Mouse (Mus musculus) thymus, postnatal 25 days (tissue): ENCODE measurements at regions not wholly inside any gene's neighbourhood (a gene's known extent, or its start where the extent isn't known, plus 50 kb on each side); places are given as distances from the start of the nearest gene placed in this dataset.

Experiments used
- DNase-seq: peaks from one replicate; pipeline ENCODE4 v3.0.0; 2022

GRCm38 (mm10) chr12:106429991-106430390 is 420.0 kb downstream of the Vrk1 start:
- no peak for DNase-seq

- no peak for DNase-seq
Measured at GRCm38 (mm10) chr12:106445151-106445550, 435.1 kb downstream of the Vrk1 start.

- DNase-seq: no peak
Measured at GRCm38 (mm10) chr12:106445976-106446375, 435.9 kb downstream of the Vrk1 start.

DNA sequence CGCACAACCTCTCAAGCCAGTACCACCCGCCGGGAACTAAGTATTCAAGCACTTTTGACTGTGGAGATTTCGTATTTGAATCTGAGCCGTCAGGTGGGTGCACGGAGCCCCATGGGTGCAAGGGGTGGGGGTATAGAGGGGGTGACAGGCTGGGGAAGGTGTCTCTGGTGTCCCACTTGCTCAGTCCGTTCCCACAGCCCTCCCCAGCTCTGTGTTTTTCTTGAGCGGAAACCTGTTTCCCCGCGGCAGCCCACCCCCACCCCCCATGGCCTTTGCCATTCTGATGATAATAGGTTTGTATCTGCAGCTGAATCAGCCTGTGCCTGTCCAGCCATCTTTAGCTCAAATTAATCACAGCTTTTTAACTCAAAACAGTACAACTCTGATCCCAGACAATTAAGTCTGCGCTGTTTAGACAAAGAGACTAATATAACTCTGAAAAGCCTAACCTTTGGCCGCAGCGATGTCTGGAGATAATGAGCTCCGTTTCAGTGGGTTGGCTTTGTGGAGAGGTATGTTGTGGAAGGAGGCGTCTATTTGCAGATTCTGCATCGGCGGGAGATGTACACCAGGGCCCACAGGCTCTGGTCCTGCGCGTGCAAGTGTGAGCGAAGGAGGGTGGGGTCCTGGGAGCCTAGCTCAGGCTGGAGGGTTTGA is 437.0 kb downstream of the Vrk1 start:
- no peak for DNase-seq

GRCm38 (mm10) chr12:106448551-106448950 is 438.5 kb downstream of the Vrk1 start:
- DNase-seq: no peak

- no peak for DNase-seq
Measured at GRCm38 (mm10) chr12:106453491-106453890, 443.5 kb downstream of the Vrk1 start.

GRCm38 (mm10) chr12:106458215-106458614 is 448.2 kb downstream of the Vrk1 start:
- no peak for DNase-seq

- DNase-seq: no peak
Measured at GRCm38 (mm10) chr12:106460650-106461049, 450.6 kb downstream of the Vrk1 start.

DNA sequence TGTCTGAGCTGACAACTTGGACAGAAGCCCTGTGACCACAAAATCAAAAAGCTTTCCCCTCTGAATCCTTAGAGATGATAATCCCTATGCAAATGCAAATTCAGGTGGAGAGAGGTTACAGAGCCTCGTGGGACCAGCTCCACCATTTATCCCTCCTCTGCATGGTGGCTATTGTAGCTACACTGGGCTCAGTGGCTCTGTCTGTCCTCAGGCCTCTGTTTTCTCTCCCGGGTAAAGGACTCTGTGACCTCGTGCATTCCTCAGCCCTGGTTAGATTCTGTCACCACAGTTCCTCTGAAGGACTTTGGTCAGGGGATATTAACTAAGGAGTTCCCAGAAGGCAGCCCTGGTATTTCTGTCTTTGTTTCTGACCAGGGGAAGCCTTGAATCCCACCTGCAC is 452.3 kb downstream of the Vrk1 start:
- no peak for DNase-seq

DNA sequence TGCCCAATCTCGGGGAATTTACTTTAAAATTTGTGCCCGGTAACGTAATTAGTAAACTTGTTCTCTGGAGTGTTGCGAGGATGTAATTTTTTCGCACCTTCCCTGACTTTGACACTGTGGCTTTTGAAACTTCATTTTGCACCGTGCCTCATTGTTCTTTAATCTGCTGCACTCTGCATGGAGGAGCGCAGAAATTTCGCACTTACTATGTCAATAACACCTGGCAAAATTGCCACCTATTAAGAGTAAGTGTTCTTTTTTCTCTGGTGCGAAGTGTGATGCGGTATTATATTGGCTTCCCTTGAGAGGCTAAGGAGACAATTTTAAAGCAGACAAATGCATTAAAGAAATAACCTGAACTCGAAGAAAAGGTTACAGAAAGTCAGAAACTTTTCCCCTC is 454.7 kb downstream of the Vrk1 start:
- DNase-seq: no peak

DNA sequence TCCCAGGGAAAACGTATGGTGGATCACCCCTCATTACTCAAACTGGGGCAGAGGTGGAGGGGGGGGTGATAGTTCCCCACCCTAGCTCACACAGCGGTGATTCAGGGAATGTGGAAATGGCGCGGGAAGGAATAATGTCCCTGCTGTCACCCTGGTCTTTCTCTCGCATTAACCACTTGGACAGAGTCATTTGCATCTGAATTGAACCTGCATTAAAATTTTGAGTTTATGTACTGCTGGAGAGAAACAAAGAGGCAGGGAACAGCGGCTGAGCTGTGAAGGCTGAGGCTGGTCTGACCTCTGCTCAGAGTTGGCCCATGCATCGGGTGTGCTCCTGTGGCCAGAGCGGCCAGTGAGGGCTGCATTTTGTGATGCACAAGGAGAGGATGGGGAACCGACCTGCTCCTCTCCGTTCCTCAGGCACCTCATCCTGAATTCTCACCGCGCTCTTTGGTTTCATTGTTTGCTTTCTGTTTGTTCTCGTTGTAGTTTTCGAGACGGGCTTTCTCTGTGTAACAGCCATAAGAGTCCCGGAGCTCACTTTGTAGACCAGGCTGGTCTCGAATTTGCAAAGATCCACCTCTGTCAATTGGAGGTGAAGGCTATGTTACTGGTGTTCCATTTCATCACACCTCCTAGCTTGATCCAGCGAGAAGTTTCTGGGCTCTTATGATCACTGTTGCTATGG is 458.3 kb downstream of the Vrk1 start:
- DNase-seq: no peak

GRCm38 (mm10) chr12:106474501-106475165 is 464.6 kb downstream of the Vrk1 start:
- DNase-seq: peak; percentile 30

DNA sequence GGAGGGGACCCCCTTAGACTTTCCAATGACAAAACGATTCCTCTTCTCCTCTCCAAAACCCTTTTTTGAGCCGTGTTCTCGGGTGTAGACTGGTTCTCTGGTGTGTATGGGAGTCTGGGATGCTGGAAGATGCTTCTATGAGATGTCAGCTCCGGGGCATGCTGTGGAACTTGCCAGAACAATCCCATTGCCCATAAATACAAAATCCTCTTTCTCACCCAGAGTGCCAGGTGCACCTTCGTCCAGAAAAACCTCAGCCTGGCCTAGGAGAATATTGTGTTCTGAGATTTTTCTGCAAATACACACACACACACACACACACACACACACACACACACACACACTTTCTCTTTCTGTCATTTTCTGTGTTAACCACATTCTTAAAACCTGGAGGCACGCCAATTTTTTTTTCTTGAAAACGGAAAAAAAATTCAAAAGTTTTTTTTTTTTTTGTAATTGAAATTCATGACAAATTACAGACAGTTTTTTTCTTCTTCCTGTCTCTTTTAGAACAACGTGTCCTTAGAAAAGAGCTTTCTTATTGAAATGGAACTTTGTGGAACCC is 465.5 kb downstream of the Vrk1 start:
- DNase-seq: no peak

DNA sequence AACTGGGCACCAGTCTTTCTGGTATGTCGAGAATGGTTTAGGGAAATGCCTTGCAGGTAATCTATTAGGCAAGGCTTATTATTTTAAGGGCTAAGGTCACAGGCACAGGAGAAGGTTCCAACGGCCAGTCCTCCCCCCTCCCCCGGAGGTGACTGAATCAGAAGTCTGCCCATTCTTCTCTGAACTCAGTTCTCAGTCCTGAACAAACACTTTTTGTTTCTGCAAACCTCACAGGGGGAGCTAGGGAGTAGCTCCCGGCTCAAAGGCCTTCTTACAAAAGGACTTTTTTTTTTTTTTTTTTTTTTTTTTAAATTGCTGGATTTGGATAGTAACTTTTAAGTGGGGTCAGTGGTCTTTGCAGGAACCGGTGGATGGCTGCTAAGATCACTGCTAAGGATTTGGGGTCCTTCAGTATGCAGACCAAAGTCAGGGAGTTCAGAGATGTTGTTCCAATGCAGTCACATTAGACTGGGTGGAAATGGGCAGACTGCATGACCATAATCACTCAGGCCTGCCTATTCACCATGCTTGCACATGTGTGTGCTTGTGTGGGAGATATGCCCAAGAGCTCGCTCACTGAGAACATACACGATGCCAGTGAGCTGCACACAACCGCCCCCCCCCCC is 467.1 kb downstream of the Vrk1 start:
- no peak for DNase-seq

GRCm38 (mm10) chr12:106477731-106478130 is 467.7 kb downstream of the Vrk1 start:
- no peak for DNase-seq

DNA sequence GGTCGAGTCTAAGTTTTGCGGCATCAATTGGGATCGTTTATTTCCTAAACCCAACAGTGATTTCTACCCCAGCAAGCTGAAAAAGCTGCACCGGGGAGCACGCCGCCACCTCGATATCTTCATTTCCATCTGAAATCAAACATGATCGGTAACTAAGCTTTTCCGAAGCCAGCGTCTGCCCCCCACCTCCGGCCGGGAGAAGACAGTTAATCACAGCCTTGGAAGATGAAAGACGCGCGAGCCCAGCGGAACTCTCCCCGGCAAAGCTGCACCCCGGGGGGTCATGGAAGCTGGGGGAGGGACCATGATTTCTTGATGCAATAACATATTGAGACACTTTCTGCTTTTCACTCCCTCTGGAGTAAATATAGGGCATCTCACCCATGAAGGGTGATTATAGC is 468.4 kb downstream of the Vrk1 start:
- DNase-seq: no peak

- DNase-seq: no peak
Measured at GRCm38 (mm10) chr12:106479067-106479877, 469.2 kb downstream of the Vrk1 start.

- no peak for DNase-seq
Measured at GRCm38 (mm10) chr12:106479878-106480194, 469.8 kb downstream of the Vrk1 start.

DNA sequence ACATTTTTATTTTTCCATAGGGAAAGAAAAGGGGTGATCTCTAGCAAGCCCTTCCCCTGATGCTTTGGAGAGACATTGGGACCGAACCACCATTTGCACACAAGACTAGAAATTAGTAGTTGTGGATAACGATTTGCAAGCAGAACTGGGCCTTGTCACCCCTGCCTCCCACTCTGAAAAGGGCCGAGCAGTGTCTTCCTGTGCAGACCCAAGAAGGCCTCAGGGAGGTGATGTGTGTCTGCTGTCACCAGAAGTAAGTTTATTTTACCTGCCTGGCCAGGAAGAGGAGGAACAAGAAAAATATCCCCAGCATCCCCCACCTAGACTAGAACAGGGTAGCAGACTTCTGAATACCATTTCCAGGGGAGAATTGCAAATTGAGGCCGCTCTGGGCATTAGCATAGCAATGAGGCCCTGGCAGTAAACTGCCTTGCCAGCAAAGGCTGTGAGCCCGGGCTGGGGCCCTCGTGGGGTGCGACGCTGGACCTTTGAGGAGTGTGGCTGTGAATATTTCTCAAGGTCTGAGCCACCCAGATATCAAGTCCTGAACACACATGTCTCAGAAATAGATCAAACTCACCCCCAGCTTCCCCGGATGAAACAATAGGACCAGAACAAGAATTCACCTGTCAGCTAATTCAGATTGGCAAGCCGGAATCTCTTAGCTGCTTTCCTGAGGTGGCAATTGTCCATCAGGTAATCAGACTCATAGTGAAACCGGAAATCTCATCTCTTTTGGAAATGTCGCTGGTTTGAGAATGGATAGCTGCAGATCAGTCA is 470.4 kb downstream of the Vrk1 start:
- no peak for DNase-seq

- no peak for DNase-seq
Measured at GRCm38 (mm10) chr12:106501622-106502327, 491.7 kb downstream of the Vrk1 start.

GRCm38 (mm10) chr12:106504285-106504684 is 494.3 kb downstream of the Vrk1 start:
- no peak for DNase-seq
